In the genomic region with DNA sequence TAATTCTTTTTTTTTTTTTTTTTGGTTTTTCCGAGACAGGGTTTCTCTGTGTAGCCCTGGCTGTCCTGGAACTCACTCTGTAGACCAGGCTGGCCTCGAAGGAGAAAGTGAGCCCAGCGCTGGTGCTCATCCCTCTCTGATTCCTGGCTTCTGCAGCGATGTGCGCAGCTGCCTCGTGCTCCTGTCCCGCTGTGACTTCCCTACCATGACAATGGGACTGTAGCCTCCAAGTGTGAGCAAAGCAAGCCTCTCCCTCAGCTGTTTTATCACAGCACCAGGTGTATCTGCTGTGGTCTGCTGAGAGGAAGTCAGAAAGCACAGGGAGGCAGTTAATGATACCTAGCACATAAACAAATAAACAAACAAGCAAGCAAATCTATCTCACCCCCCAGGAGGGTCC, we compare ENCODE assay signal across 26 mouse cellular contexts.
DNase-seq lines count a peak whose midpoint lies in the region; ATAC-seq lines count a peak whose summit lies in the region.
"Had no signal": no experiment of that assay in that cellular context is flagged by ENCODE, and none has a peak within 500 bp of the region (broad histone marks: within the 10 kb centered on the region; RNA-seq: fewer than 3 reads in every experiment).

No protein-coding gene starts in this region.

- no peak overlapping the region for H3K9ac ChIP-seq in forebrain, embryonic 13.5 days
- no peak overlapping the region for H3K9ac ChIP-seq in forebrain, embryonic 11.5 days (ENCODE audit: low read length)
- peak overlapping the region; percentile 37 for H3K9ac ChIP-seq in neural tube, embryonic 11.5 days (ENCODE audit: low read length)
- no peak overlapping the region for H3K9ac ChIP-seq in midbrain, embryonic 15.5 days
- H3K9ac ChIP-seq: embryonic facial prominence, embryonic 12.5 days; limb, embryonic 15.5 days; liver, embryonic 15.5 days; lung, embryonic 14.5 days had no signal

- H3K9me3 ChIP-seq in forebrain, embryonic 13.5 days (replicated peaks): no peaks in the 10 kb centered on the region
- no peaks in the 10 kb centered on the region; the same call in 1 of the 2 replicates for H3K9me3 ChIP-seq in forebrain, embryonic 11.5 days (ENCODE audit: control insufficient read depth, low read length)
- H3K9me3 ChIP-seq in neural tube, embryonic 11.5 days (ENCODE audit: control insufficient read depth, low read length): no peaks in the 10 kb centered on the region
- H3K9me3 ChIP-seq in limb, embryonic 10.5 days (replicated peaks): no peaks in the 10 kb centered on the region
- H3K9me3 ChIP-seq in midbrain, embryonic 15.5 days: no peaks in the 10 kb centered on the region
- H3K9me3 ChIP-seq: limb, embryonic 15.5 days; liver, embryonic 15.5 days had no signal

- H3K4me2 ChIP-seq in forebrain, embryonic 13.5 days: no peak overlapping the region
- no peak overlapping the region for H3K4me2 ChIP-seq in forebrain, embryonic 11.5 days (ENCODE audit: low read depth, low read length, severe bottlenecking)
- no peak overlapping the region for H3K4me2 ChIP-seq in neural tube, embryonic 11.5 days (ENCODE audit: low read depth)
- H3K4me2 ChIP-seq in midbrain, embryonic 15.5 days: no peak overlapping the region
- H3K4me2 ChIP-seq: embryonic facial prominence, embryonic 12.5 days; limb, embryonic 15.5 days; liver, embryonic 15.5 days; lung, embryonic 14.5 days had no signal

- H3K4me1 ChIP-seq in forebrain, embryonic 13.5 days: peaks cover 47% of the 10 kb centered on the region
- H3K4me1 ChIP-seq in forebrain, embryonic 11.5 days (replicated peaks; ENCODE audit: control insufficient read depth, insufficient read depth, low read length): peaks cover 28% of the 10 kb centered on the region
- peaks cover 18% of the 10 kb centered on the region for H3K4me1 ChIP-seq in neural tube, embryonic 11.5 days (ENCODE audit: control insufficient read depth, insufficient read depth, low read length)
- H3K4me1 ChIP-seq in limb, embryonic 10.5 days: peaks cover 36% of the 10 kb centered on the region
- H3K4me1 ChIP-seq in midbrain, embryonic 15.5 days: peaks cover 45% of the 10 kb centered on the region

- intact Hi-C loops in left cerebral cortex, postnatal 10 days (cut with DNase I): no loop called here

- H3K36me3 ChIP-seq in forebrain, embryonic 13.5 days (ENCODE audit: poor library complexity, severe bottlenecking): no peaks in the 10 kb centered on the region
- no peaks in the 10 kb centered on the region for H3K36me3 ChIP-seq in forebrain, embryonic 11.5 days (ENCODE audit: control insufficient read depth, insufficient read depth, low read length)
- no peaks in the 10 kb centered on the region for H3K36me3 ChIP-seq in neural tube, embryonic 11.5 days (ENCODE audit: control insufficient read depth, insufficient read depth, low read length)
- H3K36me3 ChIP-seq in limb, embryonic 10.5 days: no peaks in the 10 kb centered on the region
- H3K36me3 ChIP-seq in midbrain, embryonic 15.5 days (replicated peaks): no peaks in the 10 kb centered on the region
- H3K36me3 ChIP-seq: embryonic facial prominence, embryonic 12.5 days; limb, embryonic 15.5 days; liver, embryonic 15.5 days had no signal

- WGBS in forebrain, embryonic 13.5 days: 32% methylated on average over 7 of the region's 7 CpGs
- WGBS in forebrain, embryonic 11.5 days: 35% methylated on average over 7 of the region's 7 CpGs
- 41% methylated on average over 7 of the region's 7 CpGs for WGBS in neural tube, embryonic 11.5 days
- WGBS in limb, embryonic 10.5 days: 44% methylated on average over 7 of the region's 7 CpGs
- WGBS in midbrain, embryonic 15.5 days: 30% methylated on average over 7 of the region's 7 CpGs

- no peak for ATAC-seq in forebrain, embryonic 13.5 days
- no peak for ATAC-seq in forebrain, embryonic 11.5 days (replicated peaks; ENCODE audit: low FRiP score)
- no peak for ATAC-seq in neural tube, embryonic 11.5 days (ENCODE audit: insufficient read depth, low FRiP score, low TSS enrichment)
- no peak for ATAC-seq in midbrain, embryonic 15.5 days (replicated peaks)
- ATAC-seq: activated CD4-positive, CD25-positive, alpha-beta regulatory T cell, adult 4 months had no signal

- peaks cover 7% of the 10 kb centered on the region; the same call in 1 of the 2 replicates for H3K27me3 ChIP-seq in forebrain, embryonic 13.5 days
- no peaks in the 10 kb centered on the region for H3K27me3 ChIP-seq in forebrain, embryonic 11.5 days (ENCODE audit: control insufficient read depth, insufficient read depth, low read length)
- 0 out of 2 replicates have a peak, but pooled peaks cover 3% of the 10 kb centered on the region for H3K27me3 ChIP-seq in neural tube, embryonic 11.5 days (ENCODE audit: control insufficient read depth, insufficient read depth, low read length)
- H3K27me3 ChIP-seq in limb, embryonic 10.5 days (ENCODE audit: low read depth, poor library complexity, severe bottlenecking): peaks cover 88% of the 10 kb centered on the region
- H3K27me3 ChIP-seq in midbrain, embryonic 15.5 days (replicated peaks): no peaks in the 10 kb centered on the region
- H3K27me3 ChIP-seq: embryonic facial prominence, embryonic 12.5 days had no signal

- no peak overlapping the region for H3K4me3 ChIP-seq in forebrain, embryonic 13.5 days
- no peak overlapping the region for H3K4me3 ChIP-seq in forebrain, embryonic 11.5 days (ENCODE audit: low read depth, low read length)
- no peak overlapping the region for H3K4me3 ChIP-seq in neural tube, embryonic 11.5 days (ENCODE audit: low read depth, low read length)
- no peak overlapping the region for H3K4me3 ChIP-seq in limb, embryonic 10.5 days
- no peak overlapping the region for H3K4me3 ChIP-seq in midbrain, embryonic 15.5 days
- H3K4me3 ChIP-seq: embryonic facial prominence, embryonic 12.5 days; limb, embryonic 15.5 days; liver, embryonic 15.5 days had no signal

- H3K27ac ChIP-seq in forebrain, embryonic 13.5 days: peak overlapping the region; percentile 20; the same call in 1 of the 2 replicates
- no peak overlapping the region for H3K27ac ChIP-seq in forebrain, embryonic 11.5 days (ENCODE audit: low read depth, low read length)
- no peak overlapping the region for H3K27ac ChIP-seq in neural tube, embryonic 11.5 days (ENCODE audit: low read depth, low read length)
- 0 out of 2 replicates have a peak overlapping the region, but pooled peaks have one; percentile 5 for H3K27ac ChIP-seq in limb, embryonic 10.5 days
- H3K27ac ChIP-seq in midbrain, embryonic 15.5 days: peak overlapping the region; percentile 39
- H3K27ac ChIP-seq: embryonic facial prominence, embryonic 12.5 days; limb, embryonic 15.5 days; liver, embryonic 15.5 days; stomach, postnatal 0 days had no signal

- no peak for DNase-seq in forebrain, embryonic 11.5 days (ENCODE audit: low spot score)
- no peak for DNase-seq in neural tube, embryonic 11.5 days (ENCODE audit: low spot score)
- DNase-seq in neural tube, embryonic 10.5 days (ENCODE audit: extremely low spot score, low spot score): no peak
- DNase-seq in limb, embryonic 10.5 days (ENCODE audit: low spot score): no peak
- DNase-seq in left cerebral cortex, postnatal 10 days (ENCODE audit: extremely low spot score in 1 of 2, low spot score in 2 of 2): no peak
- DNase-seq in kidney, postnatal 25 days: no peak
- DNase-seq: adrenal gland, adult 8-10 months; cerebellum, adult 2 months; cerebellum, postnatal 14 days; gastrocnemius, postnatal 14 days; heart, postnatal 14 days; kidney, adult 18-20 months; kidney, postnatal 4 days; left cerebral cortex, postnatal 4 days; lung, embryonic 14.5 days; lung, postnatal 14 days; right cerebral cortex, postnatal 4 days; thymus, adult 18-20 months; thymus, postnatal 25 days had no signal

Comparison
In these comparisons a context has a peak if more than half of its experiments do, and no peak if none do; other contexts are left out.
1. H3K27ac ChIP-seq: peak in forebrain, embryonic 13.5 days (single experiment), limb, embryonic 10.5 days (single experiment) and midbrain, embryonic 15.5 days (single experiment); none in forebrain, embryonic 11.5 days (single experiment) and neural tube, embryonic 11.5 days (single experiment).